Mouse (Mus musculus): Measurements from ENCODE around the gene Acat1. TPM values are rescaled to one million over a fixed set of nuclear protein-coding genes. Genes with fewer than 3 reads are reported as not detected.

The Acat1 gene
- 10 to 100 TPM; 49.8 to 53.4 TPM for total RNA-seq (2021)

- intact Hi-C loops (cut with DNase I): no loop called here
- peak; percentile 92 to 93 for DNase-seq (ENCODE audit: low spot score in 2 of 2)
Observed at GRCm38 (mm10) chr9:53609968-53610781, at the start of gene Acat1. Gene Acat1, minus strand, starts transcription at chr9:53610382.

- no peak for DNase-seq (ENCODE audit: low spot score in 2 of 2)
- intact Hi-C loops (cut with DNase I): no loop called here
Observed at GRCm38 (mm10) chr9:53634796-53635195, 24.6 kb upstream of the Acat1 start.

- DNase-seq (ENCODE audit: low spot score in 2 of 2): no peak
- intact Hi-C loops (cut with DNase I): no loop called here
Observed at GRCm38 (mm10) chr9:53615246-53615645, 5.1 kb upstream of the Acat1 start.

GRCm38 (mm10) chr9:53614286-53614685, 4.1 kb upstream of the Acat1 start:
- no peak for DNase-seq (ENCODE audit: low spot score in 2 of 2)
- intact Hi-C loops (cut with DNase I): no loop called here

- no peak for DNase-seq (ENCODE audit: low spot score in 2 of 2)
- intact Hi-C loops (cut with DNase I): no loop called here
Observed at GRCm38 (mm10) chr9:53609306-53609967, 745 bp downstream of the Acat1 start.

GRCm38 (mm10) chr9:53607816-53608215, 2.4 kb downstream of the Acat1 start:
- intact Hi-C loops (cut with DNase I): no loop called here
- no peak for DNase-seq (ENCODE audit: low spot score in 2 of 2)

- intact Hi-C loops (cut with DNase I): no loop called here
Observed at GRCm38 (mm10) chr9:53607192-53607591, 3.0 kb downstream of the Acat1 start.

GRCm38 (mm10) chr9:53604954-53605353, 5.2 kb downstream of the Acat1 start:
- DNase-seq (ENCODE audit: low spot score in 2 of 2): no peak
- intact Hi-C loops (cut with DNase I): no loop called here

More at GRCm38 (mm10) chr9:53607192-53607591, 3.0 kb downstream of the Acat1 start:
- no peak for DNase-seq (ENCODE audit: low spot score in 2 of 2)

- intact Hi-C loops (cut with DNase I): no loop called here
- no peak for DNase-seq (ENCODE audit: low spot score in 2 of 2)
Observed at GRCm38 (mm10) chr9:53603849-53604248, 6.3 kb downstream of the Acat1 start.

GRCm38 (mm10) chr9:53603384-53603783, 6.8 kb downstream of the Acat1 start:
- DNase-seq (ENCODE audit: low spot score in 2 of 2): no peak

GRCm38 (mm10) chr9:53601541-53601940, 8.6 kb downstream of the Acat1 start:
- DNase-seq (ENCODE audit: low spot score in 2 of 2): no peak
- intact Hi-C loops (cut with DNase I): no loop called here

More at GRCm38 (mm10) chr9:53603384-53603783, 6.8 kb downstream of the Acat1 start:
- intact Hi-C loops (cut with DNase I): no loop called here

- DNase-seq (ENCODE audit: low spot score in 2 of 2): no peak
- intact Hi-C loops (cut with DNase I): no loop called here
Observed at GRCm38 (mm10) chr9:53598631-53599030, 11.6 kb downstream of the Acat1 start.

- intact Hi-C loops (cut with DNase I): no loop called here
- no peak for DNase-seq (ENCODE audit: low spot score in 2 of 2)
Observed at GRCm38 (mm10) chr9:53596971-53597600, 13.1 kb downstream of the Acat1 start.

- intact Hi-C loops (cut with DNase I): no loop called here
- peak in 1 of 2 experiments; percentile 21 for DNase-seq (ENCODE audit: low spot score in 2 of 2)
Observed at GRCm38 (mm10) chr9:53594764-53595163, 15.4 kb downstream of the Acat1 start.

- intact Hi-C loops (cut with DNase I): no loop called here
- no peak for DNase-seq (ENCODE audit: low spot score in 2 of 2)
Observed at GRCm38 (mm10) chr9:53581870-53582269, 28.3 kb downstream of the Acat1 start.

- DNase-seq (ENCODE audit: low spot score in 2 of 2): no peak
- intact Hi-C loops (cut with DNase I): no loop called here
Observed at GRCm38 (mm10) chr9:53575721-53576120, 34.5 kb downstream of the Acat1 start.

GRCm38 (mm10) chr9:53572516-53573307, 37.5 kb downstream of the Acat1 start:
- intact Hi-C loops (cut with DNase I): no loop called here
- no peak for DNase-seq (ENCODE audit: low spot score in 2 of 2)

GRCm38 (mm10) chr9:53570662-53571061, 39.5 kb downstream of the Acat1 start:
- intact Hi-C loops (cut with DNase I): no loop called here
- peak in 1 of 2 experiments; percentile 21 for DNase-seq (ENCODE audit: low spot score in 2 of 2)

- no peak for DNase-seq (ENCODE audit: low spot score in 2 of 2)
- intact Hi-C loops (cut with DNase I): loop anchor here (5.0 kb wide), 1 partner anchor 290 kb away; the partner anchor contains the start of gene Ddx10
Observed at GRCm38 (mm10) chr9:53537336-53537965, 72.7 kb downstream of the Acat1 start.
